ENCODE assay signal across 26 mouse cellular contexts in genomic region chr14:51942236-51942635, GRCm38 (mm10). TPM values are rescaled to one million over a fixed set of nuclear protein-coding genes. Genes with fewer than 3 reads are reported as not detected.
DNase-seq lines count a peak whose midpoint lies in the region; ATAC-seq and TF ChIP-seq lines count a peak whose summit lies in the region.
"Had no signal": no experiment of that assay in that cellular context is flagged by ENCODE, and none has a peak within 500 bp of the region (broad histone marks: within the 10 kb centered on the region; RNA-seq: fewer than 3 reads in every experiment).

No protein-coding gene starts in this region.

- H3K4me2 ChIP-seq in forebrain, postnatal 0 days (ENCODE audit: low read depth) = no peak overlapping the region
- H3K4me2 ChIP-seq: forebrain, embryonic 13.5 days; heart, embryonic 11.5 days; heart, embryonic 15.5 days; hindbrain, embryonic 13.5 days had no signal

- peak; percentile 5 for DNase-seq in embryo, embryonic 11 days
- no peak for DNase-seq in embryo, embryonic 9.5 days (ENCODE audit: extremely low spot score)
- DNase-seq in 416B (ENCODE audit: low read depth) = peak; percentile 68
- no peak for DNase-seq in forebrain, postnatal 0 days
- DNase-seq in natural killer cell, adult 2 months (ENCODE audit: low spot score in 2 of 2) = no peak
- DNase-seq: adrenal gland, adult 8-10 months; cerebellum, adult 11 months; cerebellum, adult 8-10 months; cerebellum, postnatal 14 days; heart, adult 2 months; heart, postnatal 14 days had no signal

- H3K36me3 ChIP-seq in forebrain, postnatal 0 days (ENCODE audit: insufficient read depth) = no peaks in the 10 kb centered on the region
- H3K36me3 ChIP-seq: embryonic facial prominence, embryonic 10.5 days; heart, embryonic 15.5 days; hindbrain, embryonic 13.5 days had no signal

- 71% methylated on average over 7 of the region's 7 CpGs for WGBS in forebrain, postnatal 0 days

- H3K27ac ChIP-seq in brown adipose tissue, adult 24 weeks (replicated peaks; ENCODE audit: low read depth, low read length) = peak overlapping the region; percentile 96
- H3K27ac ChIP-seq in forebrain, postnatal 0 days (ENCODE audit: low read depth, low read length) = no peak overlapping the region
- H3K27ac ChIP-seq: forebrain, embryonic 13.5 days; heart, adult 2 months; heart, embryonic 15.5 days; hindbrain, embryonic 13.5 days; hindbrain, postnatal 0 days had no signal

- peak; percentile 78 for ATAC-seq in megakaryocyte progenitor cell, adult 5-6 weeks (replicated peaks; ENCODE audit: poor library complexity)
- no peak for ATAC-seq in forebrain, postnatal 0 days
- ATAC-seq: forebrain, embryonic 13.5 days; hindbrain, postnatal 0 days had no signal

- 0 out of 2 replicates have a peak, but pooled peaks cover 3% of the 10 kb centered on the region for H3K9me3 ChIP-seq in forebrain, postnatal 0 days (ENCODE audit: low read length)
- H3K9me3 ChIP-seq: embryonic facial prominence, embryonic 10.5 days; heart, embryonic 15.5 days; hindbrain, embryonic 13.5 days had no signal

- no peaks in the 10 kb centered on the region for H3K27me3 ChIP-seq in forebrain, postnatal 0 days (ENCODE audit: insufficient read depth, low read length)
- H3K27me3 ChIP-seq: forebrain, embryonic 13.5 days; heart, embryonic 15.5 days; hindbrain, embryonic 13.5 days had no signal

- TF ChIP-seq CTCF in forebrain, postnatal 0 days (IDR thresholded peaks at IDR 0.05; ENCODE audit: low read depth) = no peak

- H3K9ac ChIP-seq in forebrain, postnatal 0 days = no peak overlapping the region
- H3K9ac ChIP-seq: forebrain, embryonic 13.5 days; heart, embryonic 15.5 days; hindbrain, embryonic 13.5 days had no signal

- peak overlapping the region; percentile 35 for H3K4me3 ChIP-seq in brown adipose tissue, adult 24 weeks (ENCODE audit: insufficient read depth, low read depth, low read length)
- H3K4me3 ChIP-seq in forebrain, postnatal 0 days (ENCODE audit: low read depth, low read length) = no peak overlapping the region
- H3K4me3 ChIP-seq: embryonic facial prominence, embryonic 10.5 days; forebrain, embryonic 13.5 days; heart, adult 2 months; heart, embryonic 15.5 days; hindbrain, embryonic 13.5 days had no signal

- peaks cover 6% of the 10 kb centered on the region for H3K4me1 ChIP-seq in brown adipose tissue, adult 24 weeks (ENCODE audit: control insufficient read depth, insufficient read depth, insufficient read length, low read length)
- H3K4me1 ChIP-seq in forebrain, postnatal 0 days (ENCODE audit: insufficient read depth) = no peaks in the 10 kb centered on the region
- H3K4me1 ChIP-seq: forebrain, embryonic 13.5 days; hindbrain, embryonic 13.5 days had no signal

RNA-seq across cellular contexts. Expression of gene Rnase13, which starts 19.7 kb away (rescaled TPM):
- not detected in 2 replicates for polyA plus RNA-seq in brown adipose tissue, adult 24 weeks (2012; ENCODE audit: insufficient read depth, insufficient read length, missing spikeins)
- total RNA-seq in megakaryocyte progenitor cell, adult 5-6 weeks (2015) = not detected in 2 replicates
- not detected in 2 replicates for total RNA-seq in megakaryocyte progenitor cell, adult 5-6 weeks (2017)
- not detected in 2 replicates for total RNA-seq in forebrain, postnatal 0 days (2014; rRNA removed)
- polyA plus RNA-seq in forebrain, postnatal 0 days (2015; fragmentation: Nextera tagmentation; extraction: Ambion mirVana) = not detected in 2 replicates
- total RNA-seq: adrenal gland, adult 8-10 months; adrenal gland, postnatal 36 days; ES-E14; gastrocnemius, adult 8-10 months; gastrocnemius, postnatal 4 days; heart, adult 2 months; heart, postnatal 14 days; hematopoietic stem cell, adult 5-6 weeks; hindbrain, postnatal 0 days had no signal
- polyA plus RNA-seq: embryonic facial prominence, embryonic 10.5 days; embryonic facial prominence, embryonic 14.5 days; forebrain, embryonic 13.5 days; heart, adult 2 months; heart, embryonic 11.5 days; heart, embryonic 15.5 days; hindbrain, embryonic 13.5 days; hindbrain, postnatal 0 days had no signal

RNA-seq across cellular contexts. Expression of gene Tppp2, which starts 24.0 kb away (rescaled TPM):
- polyA plus RNA-seq in brown adipose tissue, adult 24 weeks (2012; ENCODE audit: insufficient read depth, insufficient read length, missing spikeins) = not detected in 2 replicates
- total RNA-seq in megakaryocyte progenitor cell, adult 5-6 weeks (2015) = not detected in 2 replicates
- not detected in 2 replicates for total RNA-seq in megakaryocyte progenitor cell, adult 5-6 weeks (2017)
- total RNA-seq in forebrain, postnatal 0 days (2014; rRNA removed) = not detected in 2 replicates
- polyA plus RNA-seq in forebrain, postnatal 0 days (2015; fragmentation: Nextera tagmentation; extraction: Ambion mirVana) = not detected in 2 replicates
- total RNA-seq: adrenal gland, adult 8-10 months; adrenal gland, postnatal 36 days; ES-E14; gastrocnemius, postnatal 4 days; heart, adult 2 months; heart, postnatal 14 days; hematopoietic stem cell, adult 5-6 weeks; hindbrain, postnatal 0 days had no signal
- polyA plus RNA-seq: cortical plate, adult 2 months; embryonic facial prominence, embryonic 10.5 days; embryonic facial prominence, embryonic 14.5 days; forebrain, embryonic 13.5 days; heart, embryonic 11.5 days; heart, embryonic 15.5 days; hindbrain, embryonic 13.5 days; hindbrain, postnatal 0 days had no signal

RNA-seq across cellular contexts. Expression of gene Ndrg2, which starts 28.3 kb away (rescaled TPM):
- 243 and 259 TPM in 2 replicates for polyA plus RNA-seq in brown adipose tissue, adult 24 weeks (2012; ENCODE audit: insufficient read depth, insufficient read length, missing spikeins)
- total RNA-seq in megakaryocyte progenitor cell, adult 5-6 weeks (2015) = 8.9 and 10.4 TPM in 2 replicates
- total RNA-seq in megakaryocyte progenitor cell, adult 5-6 weeks (2017) = 7.0 and 15.6 TPM in 2 replicates
- 284 and 326 TPM in 2 replicates for total RNA-seq in forebrain, postnatal 0 days (2014; rRNA removed)
- 210 and 297 TPM in 2 replicates for polyA plus RNA-seq in forebrain, postnatal 0 days (2015; fragmentation: Nextera tagmentation; extraction: Ambion mirVana)

RNA-seq across cellular contexts. Expression of gene Arhgef40, which starts 42.3 kb away (rescaled TPM):
- 29.4 and 30.1 TPM in 2 replicates for polyA plus RNA-seq in brown adipose tissue, adult 24 weeks (2012; ENCODE audit: insufficient read depth, insufficient read length, missing spikeins)
- total RNA-seq in megakaryocyte progenitor cell, adult 5-6 weeks (2015) = 3.0 and 9.1 TPM in 2 replicates
- 5.0 and 15.2 TPM in 2 replicates for total RNA-seq in megakaryocyte progenitor cell, adult 5-6 weeks (2017)
- total RNA-seq in forebrain, postnatal 0 days (2014; rRNA removed) = 61.6 and 84.6 TPM in 2 replicates
- polyA plus RNA-seq in forebrain, postnatal 0 days (2015; fragmentation: Nextera tagmentation; extraction: Ambion mirVana) = 27.3 and 46.8 TPM in 2 replicates

RNA-seq across cellular contexts. Expression of gene Slc39a2, which starts 49.5 kb away (rescaled TPM):
- polyA plus RNA-seq in brown adipose tissue, adult 24 weeks (2012; ENCODE audit: insufficient read depth, insufficient read length, missing spikeins) = not detected in 2 replicates
- total RNA-seq in megakaryocyte progenitor cell, adult 5-6 weeks (2015) = 0.10 and 0.34 TPM in 2 replicates
- total RNA-seq in megakaryocyte progenitor cell, adult 5-6 weeks (2017) = 0.17 TPM in 1 of 2 replicates, not detected in the other
- 2.5 and 3.1 TPM in 2 replicates for total RNA-seq in forebrain, postnatal 0 days (2014; rRNA removed)
- 0.29 and 0.39 TPM in 2 replicates for polyA plus RNA-seq in forebrain, postnatal 0 days (2015; fragmentation: Nextera tagmentation; extraction: Ambion mirVana)
- total RNA-seq: hematopoietic stem cell, adult 5-6 weeks had no signal

Comparison
In these comparisons a context has a peak if more than half of its experiments do, and no peak if none do; other contexts are left out.
1. DNase-seq: peak in embryo, embryonic 11 days (single experiment) and 416B (single experiment); none in embryo, embryonic 9.5 days (single experiment), forebrain, postnatal 0 days (single experiment) and natural killer cell, adult 2 months (0 of 2).
2. RNA of gene Ndrg2, which starts 28.3 kb away (total RNA-seq): 284 to 326 TPM in forebrain, postnatal 0 days; 7.0 to 15.6 TPM in megakaryocyte progenitor cell, adult 5-6 weeks; every median in the first group is over 10 times any median in the second.